Mouse (Mus musculus) CD4-positive, CD25-positive, alpha-beta regulatory T cell, adult 2 months (primary cell): ENCODE results near the gene Aox3.
A peak's percentile ranks its signal among the peaks of the same experiment; 100 is the strongest.

Experiments
- DNase-seq: peaks from one replicate; pipeline ENCODE4 v3.0.0-alpha.2; 2012; ENCODE audit warnings: low read depth, low spot score

Gene Aox3

GRCm38 (mm10) chr1:58107066-58107465 lies 5.9 kb upstream of the Aox3 start:
- no peak for DNase-seq

GRCm38 (mm10) chr1:58110241-58110640 lies 2.7 kb upstream of the Aox3 start:
- DNase-seq = no peak

GRCm38 (mm10) chr1:58111315-58111714 lies 1.6 kb upstream of the Aox3 start:
- no peak for DNase-seq

- DNase-seq = no peak
Observed at GRCm38 (mm10) chr1:58113441-58113840, 511 bp downstream of the Aox3 start.

GRCm38 (mm10) chr1:58114021-58114560 lies 1.2 kb downstream of the Aox3 start:
- DNase-seq = no peak

- DNase-seq = no peak
Observed at GRCm38 (mm10) chr1:58114666-58115375, 1.9 kb downstream of the Aox3 start.

- no peak for DNase-seq
Observed at GRCm38 (mm10) chr1:58118231-58118630, 5.3 kb downstream of the Aox3 start.

- DNase-seq = no peak
Observed at GRCm38 (mm10) chr1:58124901-58125300, 12.0 kb downstream of the Aox3 start.

GRCm38 (mm10) chr1:58137891-58138290 lies 25.0 kb downstream of the Aox3 start:
- DNase-seq = no peak

- no peak for DNase-seq
Observed at GRCm38 (mm10) chr1:58138986-58139385, 26.1 kb downstream of the Aox3 start.

GRCm38 (mm10) chr1:58140607-58141006 lies 27.7 kb downstream of the Aox3 start:
- DNase-seq = no peak

GRCm38 (mm10) chr1:58144384-58145069 lies 31.6 kb downstream of the Aox3 start:
- no peak for DNase-seq

GRCm38 (mm10) chr1:58146026-58146425 lies 33.1 kb downstream of the Aox3 start:
- no peak for DNase-seq

GRCm38 (mm10) chr1:58147776-58148175 lies 34.8 kb downstream of the Aox3 start:
- DNase-seq = no peak

- no peak for DNase-seq
Observed at GRCm38 (mm10) chr1:58152247-58152646, 39.3 kb downstream of the Aox3 start.

- DNase-seq = peak; percentile 68
Observed at GRCm38 (mm10) chr1:58156747-58157146, 43.8 kb downstream of the Aox3 start.

GRCm38 (mm10) chr1:58169893-58170292 lies 57.0 kb downstream of the Aox3 start:
- DNase-seq = no peak

GRCm38 (mm10) chr1:58188514-58189175 lies 75.7 kb downstream of the Aox3 start:
- no peak for DNase-seq

- DNase-seq = no peak
Observed at GRCm38 (mm10) chr1:58194317-58194716, 81.4 kb downstream of the Aox3 start.

GRCm38 (mm10) chr1:58194988-58195387 lies 82.1 kb downstream of the Aox3 start:
- DNase-seq = peak; percentile 2

GRCm38 (mm10) chr1:58195541-58195940 lies 82.6 kb downstream of the Aox3 start:
- DNase-seq = peak; percentile 73

GRCm38 (mm10) chr1:58197023-58197422 lies 84.1 kb downstream of the Aox3 start:
- DNase-seq = no peak
